Mouse (Mus musculus): ENCODE measurements around the gene Txnl4b. TPM values are rescaled to one million over a fixed set of nuclear protein-coding genes. Genes with fewer than 3 reads are reported as not detected.

The Txnl4b gene
- total RNA-seq, 2 experiments from 2014 or later, result 3.1 to 11.0 TPM

- ATAC-seq (replicated peaks; ENCODE audit: low FRiP score, low TSS enrichment, poor library complexity, severe bottlenecking), result peak; percentile 45
Measured at GRCm38 (mm10) chr8:109592164-109592563, 26.5 kb downstream of the Txnl4b start.

- peak; percentile 56 for ATAC-seq (replicated peaks; ENCODE audit: low FRiP score, low TSS enrichment, poor library complexity, severe bottlenecking)
Measured at GRCm38 (mm10) chr8:109593117-109593788, 27.6 kb downstream of the Txnl4b start.

- peak; percentile 65 for ATAC-seq (replicated peaks; ENCODE audit: low FRiP score, low TSS enrichment, poor library complexity, severe bottlenecking)
Measured at GRCm38 (mm10) chr8:109595854-109596253, 30.2 kb downstream of the Txnl4b start.

GRCm38 (mm10) chr8:109606725-109607124 lies 41.0 kb downstream of the Txnl4b start:
- no peak for ATAC-seq (replicated peaks; ENCODE audit: low FRiP score, low TSS enrichment, poor library complexity, severe bottlenecking)

GRCm38 (mm10) chr8:109607650-109608049 lies 42.0 kb downstream of the Txnl4b start:
- ATAC-seq (replicated peaks; ENCODE audit: low FRiP score, low TSS enrichment, poor library complexity, severe bottlenecking), result peak; percentile 34

- peak; percentile 98 for ATAC-seq (replicated peaks; ENCODE audit: low FRiP score, low TSS enrichment, poor library complexity, severe bottlenecking)
Measured at GRCm38 (mm10) chr8:109608271-109609152, 42.8 kb downstream of the Txnl4b start, which contains the start of gene Dhodh. Gene Dhodh (minus strand): TSS chr8:109608673.

GRCm38 (mm10) chr8:109609153-109609502 lies 43.4 kb downstream of the Txnl4b start:
- ATAC-seq (replicated peaks; ENCODE audit: low FRiP score, low TSS enrichment, poor library complexity, severe bottlenecking), result no peak

GRCm38 (mm10) chr8:109614243-109615210 lies 48.8 kb downstream of the Txnl4b start, which contains the start of gene Pkd1l3:
Gene Pkd1l3 (plus strand): TSS chr8:109614517.
- ATAC-seq (replicated peaks; ENCODE audit: low FRiP score, low TSS enrichment, poor library complexity, severe bottlenecking), result peak; percentile 87

- no peak for ATAC-seq (replicated peaks; ENCODE audit: low FRiP score, low TSS enrichment, poor library complexity, severe bottlenecking)
Measured at GRCm38 (mm10) chr8:109615569-109615968, 49.9 kb downstream of the Txnl4b start.

Other genes with a start within 250 kb of the Txnl4b start
- gene Pmfbp1, start 71.9 kb upstream of the Txnl4b start, total RNA-seq (2014; fragmentation: Nextera tagmentation), result not detected in 2 replicates
- gene Pmfbp1, start 71.9 kb upstream of the Txnl4b start, total RNA-seq (2017), result not detected in 2 replicates
- gene Dhx38, start within 50 bp of the Txnl4b start, total RNA-seq (2014; fragmentation: Nextera tagmentation), result 21.0 and 26.5 TPM in 2 replicates
- gene Dhx38, start within 50 bp of the Txnl4b start, total RNA-seq (2017), result 40.9 and 47.8 TPM in 2 replicates
- gene Hp, start 13.3 kb downstream of the Txnl4b start, total RNA-seq (2014; fragmentation: Nextera tagmentation), result 5.8 TPM in 1 of 2 replicates, not detected in the other
- gene Hp, start 13.3 kb downstream of the Txnl4b start, total RNA-seq (2017), result 2.4 and 2.8 TPM in 2 replicates
- gene Dhodh, start 42.8 kb downstream of the Txnl4b start, total RNA-seq (2014; fragmentation: Nextera tagmentation), result 16.0 and 58.0 TPM in 2 replicates
- 15.2 and 29.0 TPM in 2 replicates for gene Dhodh, start 42.8 kb downstream of the Txnl4b start, total RNA-seq (2017)
- 2.4 and 4.6 TPM in 2 replicates for gene Pkd1l3, start 48.6 kb downstream of the Txnl4b start, total RNA-seq (2014; fragmentation: Nextera tagmentation)
- gene Pkd1l3, start 48.6 kb downstream of the Txnl4b start, total RNA-seq (2017), result 0.75 and 1.3 TPM in 2 replicates
- 71.2 and 72.9 TPM in 2 replicates for gene Ist1, start 127.4 kb downstream of the Txnl4b start, total RNA-seq (2014; fragmentation: Nextera tagmentation)
- 80.7 and 86.8 TPM in 2 replicates for gene Ist1, start 127.4 kb downstream of the Txnl4b start, total RNA-seq (2017)
- gene Zfp821, start 139.7 kb downstream of the Txnl4b start, total RNA-seq (2014; fragmentation: Nextera tagmentation), result 6.6 and 8.7 TPM in 2 replicates
- gene Zfp821, start 139.7 kb downstream of the Txnl4b start, total RNA-seq (2017), result 7.3 and 10.2 TPM in 2 replicates
- gene Atxn1l, start 171.8 kb downstream of the Txnl4b start, total RNA-seq (2014; fragmentation: Nextera tagmentation), result 8.5 and 18.3 TPM in 2 replicates
- gene Atxn1l, start 171.8 kb downstream of the Txnl4b start, total RNA-seq (2017), result 8.7 and 9.2 TPM in 2 replicates
- gene Ap1g1, start 212.7 kb downstream of the Txnl4b start, total RNA-seq (2014; fragmentation: Nextera tagmentation), result 65.0 and 65.3 TPM in 2 replicates
- gene Ap1g1, start 212.7 kb downstream of the Txnl4b start, total RNA-seq (2017), result 55.6 and 69.0 TPM in 2 replicates

Data from megakaryocyte-erythroid progenitor cell, adult 5-6 weeks (primary cell).